Mouse (Mus musculus) heart, embryonic 14.5 days (tissue): ENCODE measurements at regions not wholly inside any gene's neighbourhood (a gene's known extent, or its start where the extent isn't known, plus 50 kb on each side); places are given as distances from the start of the nearest gene placed in this dataset.

Experiments
- ATAC-seq: fragments of 200-750 bp; cut with Nextera tagmentation; 2 replicates; pipeline ENCODE4 v1.8.0; 2017; ENCODE audit warnings: low read depth, moderate TSS enrichment; ENCODE audit not compliant: insufficient number of reproducible peaks, insufficient read depth, low FRiP score
- H3K27ac ChIP-seq, 2 experiments: fragments of 200-500 bp in 1 of 2; fragments of 300-500 bp in 1 of 2; sonication (generic) in 1 of 2; replicated peaks in 1 of 2; 2 replicates each; pipeline ENCODE4 v1.5.1; 2012 to 2014; ENCODE audit warnings: low read depth in 2 of 2, low read length in 2 of 2, control low read depth in 1 of 2, mild to moderate bottlenecking in 1 of 2, mixed read lengths in 1 of 2; ENCODE audit not compliant: control insufficient read depth in 1 of 2, insufficient read depth in 1 of 2
- H3K27me3 ChIP-seq: fragments of 300-500 bp; sonication (generic); 2 replicates; pipeline ENCODE4 v1.6.1; 2014; ENCODE audit warnings: mild to moderate bottlenecking, low read length, control low read depth; ENCODE audit not compliant: control insufficient read depth, insufficient read depth
- H3K36me3 ChIP-seq: fragments of 300-500 bp; sonication (generic); 2 replicates; pipeline ENCODE4 v1.6.1; 2014; ENCODE audit warnings: mild to moderate bottlenecking, control low read depth, low read length, mixed read lengths; ENCODE audit not compliant: control insufficient read depth, insufficient read depth
- H3K4me1 ChIP-seq, 2 experiments: fragments of 200-500 bp in 1 of 2; fragments of 300-500 bp in 1 of 2; sonication (generic) in 1 of 2; 2 replicates each; pipeline ENCODE4 v1.6.1; 2012 to 2014; ENCODE audit warnings: low read length in 2 of 2, control low read depth in 1 of 2, mixed read lengths in 1 of 2; ENCODE audit not compliant: control insufficient read depth in 2 of 2, insufficient read depth in 2 of 2
- H3K4me2 ChIP-seq: fragments of 300-500 bp; sonication (generic); 2 replicates; pipeline ENCODE4 v1.6.1; 2014; ENCODE audit warnings: mild to moderate bottlenecking, low read length
- H3K4me3 ChIP-seq, 2 experiments: fragments of 200-500 bp in 1 of 2; fragments of 300-500 bp in 1 of 2; sonication (generic) in 1 of 2; 2 replicates each; pipeline ENCODE4 v1.5.1; 2012 to 2014; ENCODE audit warnings: low read length in 2 of 2, mild to moderate bottlenecking in 2 of 2, control low read depth in 1 of 2, low read depth in 1 of 2, moderate library complexity in 1 of 2; ENCODE audit not compliant: control insufficient read depth in 1 of 2, insufficient read depth in 1 of 2
- H3K9ac ChIP-seq: fragments of 300-500 bp; sonication (generic); 2 replicates; pipeline ENCODE4 v1.6.1; 2014; ENCODE audit warnings: mild to moderate bottlenecking, low read length
- H3K9me3 ChIP-seq: fragments of 300-500 bp; sonication (generic); 2 replicates; pipeline ENCODE4 v1.6.1; 2016; ENCODE audit warnings: low read length, control low read depth; ENCODE audit not compliant: control insufficient read depth
- WGBS: fragments of 180-500 bp; shearing (Covaris S2); extraction: QIAGEN DNeasy Blood & Tissue Kit; methylation state at CpG from one replicate; pipeline ENCODE4 v1.1.7; 2014; 5-methylcytosine and 5-hydroxymethylcytosine counted together

DNA sequence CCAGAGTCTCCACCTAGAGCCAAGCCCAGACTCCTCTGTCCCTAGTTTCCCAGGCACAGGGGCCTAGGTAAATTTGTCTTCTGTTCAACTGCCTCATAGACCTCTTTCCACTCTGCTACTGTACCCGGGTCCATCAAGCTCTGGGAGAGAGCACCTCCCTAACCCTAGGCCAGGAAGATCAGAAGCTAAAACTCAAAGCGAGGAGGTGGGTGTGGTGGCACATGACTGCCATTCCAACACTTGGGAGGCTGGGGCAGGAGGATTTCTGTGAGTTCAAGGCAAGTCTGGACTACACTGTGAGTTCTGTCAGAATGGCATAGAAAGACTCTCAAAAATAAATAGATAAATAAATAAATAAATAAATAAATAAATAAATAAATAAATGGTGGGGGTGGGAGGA is 91.2 kb upstream of the Tbx3 start:
- 87% methylated on average over 2 of the region's 2 CpGs for WGBS
- H3K4me1 ChIP-seq = peaks cover 12 to 14% of the 10 kb centered on the region in 2 experiments

DNA sequence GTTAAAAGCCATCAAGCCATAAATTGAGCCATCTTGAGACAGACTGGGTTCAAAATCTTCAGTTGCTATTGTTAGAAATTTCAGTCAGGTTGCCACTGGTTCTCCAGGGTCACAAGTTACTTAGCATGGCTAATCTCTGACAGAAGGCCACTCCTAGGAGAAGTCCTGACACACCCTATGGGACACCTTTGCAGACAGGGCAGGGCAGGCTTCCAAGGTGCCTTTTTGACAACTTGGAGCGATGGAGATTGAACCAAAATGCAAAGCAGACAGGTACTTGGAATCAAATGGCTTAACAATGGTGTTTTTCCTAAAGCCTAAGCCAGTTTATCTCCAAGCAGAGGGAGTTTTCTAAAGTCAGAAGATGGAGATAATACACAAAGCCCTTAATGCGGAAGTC is 90.7 kb upstream of the Tbx3 start:
- no peak for ATAC-seq
- H3K9ac ChIP-seq = no peak overlapping the region
- no peaks in the 10 kb centered on the region for H3K9me3 ChIP-seq
- no peak overlapping the region for H3K4me2 ChIP-seq
- H3K4me3 ChIP-seq = no peak overlapping the region
- WGBS = 59% methylated on average over 2 of the region's 2 CpGs
- no peak overlapping the region for H3K27ac ChIP-seq
- peaks cover 10 to 12% of the 10 kb centered on the region in 2 experiments for H3K4me1 ChIP-seq
- H3K27me3 ChIP-seq = no peaks in the 10 kb centered on the region
- H3K36me3 ChIP-seq = no peaks in the 10 kb centered on the region

More for the DNA sequence above, 91.2 kb upstream of the Tbx3 start:
- no peak overlapping the region for H3K4me2 ChIP-seq
- H3K36me3 ChIP-seq = no peaks in the 10 kb centered on the region
- no peak overlapping the region for H3K9ac ChIP-seq
- ATAC-seq = no peak
- no peaks in the 10 kb centered on the region for H3K9me3 ChIP-seq
- H3K4me3 ChIP-seq = no peak overlapping the region
- no peaks in the 10 kb centered on the region for H3K27me3 ChIP-seq
- H3K27ac ChIP-seq = no peak overlapping the region

DNA sequence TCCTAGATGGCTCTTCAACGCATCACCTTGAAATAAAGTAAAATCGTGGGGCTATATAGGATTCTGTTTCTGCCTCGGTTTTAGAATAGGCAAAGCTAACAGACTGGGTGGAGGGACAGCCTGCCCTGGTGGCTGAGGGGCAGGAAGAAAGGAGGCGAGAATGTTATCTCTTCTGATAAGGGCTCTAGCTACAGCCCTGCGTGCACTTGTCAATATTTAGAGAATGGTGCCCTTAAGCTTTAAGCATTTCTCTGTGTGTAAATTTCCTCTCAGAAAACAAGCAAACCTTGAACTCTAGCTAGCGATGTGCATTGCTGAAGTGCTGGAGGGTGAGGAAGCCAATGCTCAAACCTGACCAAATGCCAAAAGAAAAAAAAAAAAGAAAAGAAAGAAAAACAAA is 90.1 kb upstream of the Tbx3 start:
- WGBS = 21% methylated on average over 6 of the region's 6 CpGs
- Histone ChIP-seq H3K4me1 (peaks cover 5 to 11% of the 10 kb centered on the region in 2 experiments), H3K4me2 (no peak overlapping the region), H3K27me3 (no peaks in the 10 kb centered on the region), H3K27ac (no peak overlapping the region), H3K9ac (no peak overlapping the region), H3K36me3 (no peaks in the 10 kb centered on the region), H3K4me3 (no peak overlapping the region), H3K9me3 (no peaks in the 10 kb centered on the region)
- ATAC-seq = no peak

DNA sequence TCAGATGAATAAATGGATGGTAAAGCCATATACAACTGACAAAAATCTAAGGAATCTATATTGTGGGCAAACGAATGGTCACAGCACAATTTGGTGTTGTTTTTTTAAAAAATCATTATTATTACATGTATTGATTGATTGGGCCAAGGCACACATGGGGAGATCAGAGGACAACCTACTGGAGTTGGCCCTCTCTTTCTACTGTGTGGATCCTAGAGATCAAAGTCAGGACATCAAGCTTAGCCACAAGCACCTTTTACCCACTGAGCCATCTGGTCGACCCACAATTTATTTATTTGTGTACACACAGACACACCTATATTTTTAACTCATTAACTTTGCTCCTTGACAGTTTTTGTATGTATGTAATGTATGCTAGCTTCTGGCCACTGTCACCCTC is 89.7 kb upstream of the Tbx3 start:
- 66% methylated on average over 2 of the region's 2 CpGs for WGBS
- Histone ChIP-seq H3K4me3 (no peak overlapping the region), H3K27ac (no peak overlapping the region), H3K9me3 (no peaks in the 10 kb centered on the region), H3K36me3 (no peaks in the 10 kb centered on the region), H3K4me2 (no peak overlapping the region), H3K9ac (no peak overlapping the region), H3K4me1 (peaks cover 3 to 8% of the 10 kb centered on the region in 2 experiments), H3K27me3 (no peaks in the 10 kb centered on the region)
- ATAC-seq = no peak

DNA sequence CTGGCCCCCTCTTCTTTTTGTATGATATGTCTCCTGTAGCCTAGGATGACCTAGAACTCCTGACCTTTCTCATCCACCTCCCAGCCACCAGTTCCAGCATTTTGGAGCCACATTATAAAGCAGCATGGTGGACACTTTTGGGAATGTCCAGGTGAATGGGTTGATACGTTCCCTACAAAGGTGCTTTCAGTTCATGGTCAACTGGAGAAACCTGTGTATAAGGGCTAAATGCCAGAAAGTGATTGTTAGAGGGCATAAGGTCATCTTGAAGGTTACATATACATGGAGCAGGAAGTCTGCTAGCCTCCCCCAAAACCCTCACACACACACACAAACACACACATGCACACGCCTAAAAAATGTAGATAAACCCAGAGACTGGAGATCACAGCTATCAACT is 86.1 kb upstream of the Tbx3 start:
- ATAC-seq = no peak
- 73% methylated on average over 2 of the region's 2 CpGs for WGBS
- H3K4me1 ChIP-seq = peaks cover 15 to 27% of the 10 kb centered on the region in 2 experiments

DNA sequence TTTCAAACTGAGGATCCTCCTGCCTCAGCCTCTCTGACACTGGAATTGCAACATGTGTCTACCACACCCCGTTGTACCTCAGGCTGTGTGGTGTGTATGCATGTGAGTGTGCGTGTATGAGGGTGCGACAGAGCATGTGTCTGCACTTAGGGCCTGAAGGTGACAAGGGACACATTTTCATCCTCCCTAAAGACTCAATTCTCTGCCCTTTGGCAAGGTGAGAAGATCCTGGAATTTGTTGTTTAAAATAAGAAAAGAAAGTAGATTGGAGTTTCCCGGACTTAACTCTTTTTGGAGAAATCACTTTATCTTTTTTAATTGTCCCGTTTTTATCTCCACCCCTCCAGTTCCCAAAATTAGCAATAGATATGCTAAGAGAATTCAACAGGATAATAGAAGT is 85.6 kb upstream of the Tbx3 start:
- Histone ChIP-seq H3K9ac (no peak overlapping the region), H3K27me3 (0 out of 2 replicates have a peak, but pooled peaks cover 3% of the 10 kb centered on the region), H3K4me2 (no peak overlapping the region), H3K4me3 (no peak overlapping the region), H3K4me1 (peaks cover 15 to 27% of the 10 kb centered on the region in 2 experiments), H3K27ac (no peak overlapping the region), H3K9me3 (no peaks in the 10 kb centered on the region), H3K36me3 (no peaks in the 10 kb centered on the region)
- WGBS = 76% methylated on average over 5 of the region's 5 CpGs
- ATAC-seq = no peak

More for the DNA sequence above, 86.1 kb upstream of the Tbx3 start:
- Histone ChIP-seq H3K4me2 (no peak overlapping the region), H3K9ac (no peak overlapping the region), H3K27ac (no peak overlapping the region), H3K4me3 (no peak overlapping the region), H3K36me3 (no peaks in the 10 kb centered on the region), H3K27me3 (0 out of 2 replicates have a peak, but pooled peaks cover 3% of the 10 kb centered on the region), H3K9me3 (no peaks in the 10 kb centered on the region)

DNA sequence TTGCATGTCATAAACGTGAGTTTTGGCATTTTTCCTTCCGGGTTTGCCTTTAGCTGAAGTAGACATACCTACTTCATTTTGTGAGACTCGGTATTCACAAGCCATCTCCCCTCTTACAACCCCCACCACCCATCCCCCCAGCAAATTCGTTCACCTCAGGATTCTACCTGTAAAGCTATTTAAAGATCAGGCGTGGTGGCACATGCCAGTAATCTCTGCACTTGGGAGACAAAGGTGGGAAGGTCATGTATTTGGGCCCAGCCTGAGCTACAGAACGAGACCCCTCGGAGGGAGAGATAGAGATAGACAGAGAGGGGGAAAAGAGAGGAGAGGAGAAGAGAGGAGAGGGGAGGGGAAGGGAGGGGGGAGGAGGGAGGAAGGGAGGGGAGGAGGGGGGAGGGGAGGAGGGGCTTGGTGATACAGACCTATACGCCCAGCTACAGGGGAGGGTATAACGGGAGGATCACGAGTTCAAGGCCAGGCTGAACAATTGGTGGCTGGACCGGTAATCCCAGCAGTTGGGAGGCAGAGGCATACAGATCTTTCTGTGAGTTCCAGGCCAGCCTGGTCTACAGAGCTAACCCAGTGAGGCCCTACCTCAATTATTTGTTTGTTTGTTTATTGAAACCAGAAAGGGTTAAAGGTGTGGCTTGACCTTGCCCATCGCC is 83.9 kb upstream of the Tbx3 start:
- H3K9ac ChIP-seq = no peak overlapping the region
- peaks cover 13 to 19% of the 10 kb centered on the region in 2 experiments for H3K4me1 ChIP-seq
- 65% methylated on average over 12 of the region's 12 CpGs for WGBS
- no peak overlapping the region for H3K4me3 ChIP-seq
- H3K27ac ChIP-seq = no peak overlapping the region
- H3K36me3 ChIP-seq = no peaks in the 10 kb centered on the region
- H3K9me3 ChIP-seq = no peaks in the 10 kb centered on the region
- 0 out of 2 replicates have a peak, but pooled peaks cover 3% of the 10 kb centered on the region for H3K27me3 ChIP-seq
- no peak overlapping the region for H3K4me2 ChIP-seq
- no peak for ATAC-seq
